Comparison of ENCODE assay signal across 8 mouse cellular contexts in the genomic region with DNA sequence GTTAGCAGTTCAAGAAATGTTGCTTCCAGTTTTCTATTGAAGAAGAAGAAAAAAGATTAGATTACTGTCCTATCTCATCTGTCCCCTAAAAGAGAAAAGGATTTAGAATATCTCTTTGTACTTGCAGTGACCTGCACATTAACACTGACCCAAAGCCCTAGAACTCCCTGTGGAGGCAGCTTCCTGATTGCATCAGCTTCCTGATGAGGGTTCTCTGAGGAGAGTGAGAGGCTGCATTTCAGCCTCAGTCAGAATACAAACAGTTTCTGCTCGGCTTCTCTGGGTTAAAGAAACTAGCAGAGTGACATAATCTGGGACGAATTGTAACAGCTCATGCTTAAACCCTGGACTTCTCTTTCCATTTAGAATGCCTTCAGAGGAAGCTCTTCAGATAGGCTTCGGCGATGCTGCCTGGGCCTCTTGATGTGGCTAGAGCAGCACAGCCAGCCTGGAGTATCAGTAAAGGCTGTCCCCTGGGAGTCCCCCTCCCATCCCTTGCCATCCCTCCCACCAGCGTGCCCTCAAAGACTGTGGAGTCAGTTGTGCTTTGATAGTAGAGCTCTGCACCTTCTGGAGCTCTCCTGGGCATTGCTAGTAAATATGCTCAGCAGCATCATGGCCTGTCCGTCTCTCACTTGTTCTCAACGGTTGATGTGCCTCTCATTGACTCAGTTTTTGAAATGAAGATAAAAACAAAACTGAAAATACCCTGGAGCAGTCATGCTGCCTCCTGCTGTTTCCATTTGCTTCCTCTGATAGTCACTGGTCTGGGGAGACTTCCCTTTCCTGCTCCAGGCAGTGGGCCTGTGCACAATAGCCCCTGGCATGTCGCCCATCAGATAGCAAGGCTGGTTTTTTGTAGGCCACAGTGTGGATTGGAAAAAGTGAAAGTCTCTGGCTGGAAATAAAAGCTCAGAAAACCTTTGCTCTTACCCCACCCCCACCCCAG. TPM values are rescaled to one million over a fixed set of nuclear protein-coding genes. Genes with fewer than 3 reads are reported as not detected.
A peak's percentile ranks its signal among the peaks of the same experiment; 100 is the strongest.
DNase-seq lines count a peak whose midpoint lies in the region; ATAC-seq and TF ChIP-seq lines count a peak whose summit lies in the region.

No protein-coding gene starts in this region.

- peaks cover 16% of the 10 kb centered on the region for H3K36me3 ChIP-seq in forebrain, embryonic 12.5 days (replicated peaks)
- H3K36me3 ChIP-seq in testis, adult 2 months (ENCODE audit: control insufficient read depth, insufficient read depth, low read length) = no peaks in the 10 kb centered on the region

- H3K4me2 ChIP-seq in forebrain, embryonic 12.5 days = no peak overlapping the region

- H3K4me3 ChIP-seq in forebrain, embryonic 12.5 days (replicated peaks) = no peak overlapping the region
- H3K4me3 ChIP-seq in testis, adult 2 months (ENCODE audit: control insufficient read depth, low read depth, low read length) = no peak overlapping the region

- peak overlapping the region; percentile 61 for H3K27ac ChIP-seq in forebrain, embryonic 12.5 days
- H3K27ac ChIP-seq in testis, adult 2 months (ENCODE audit: control insufficient read depth, insufficient read depth, low read depth, low read length) = 0 out of 2 replicates have a peak overlapping the region, but pooled peaks have one; percentile 3

- no peak for TF ChIP-seq POLR2A in testis, adult 2 months (IDR thresholded peaks at IDR 0.05; ENCODE audit: control insufficient read depth, low read depth, low read length)

- ATAC-seq in forebrain, embryonic 12.5 days (ENCODE audit: low FRiP score) = no peak

- DNase-seq in layer of hippocampus, postnatal 10 days (ENCODE audit: low spot score in 2 of 2) = peak; percentile 46 to 54
- no peak for DNase-seq in layer of hippocampus, adult 9-10 months (ENCODE audit: low spot score)
- DNase-seq in adrenal gland, postnatal 10 days = peak; percentile 93
- peak; percentile 78 to 86 for DNase-seq in heart, postnatal 36 days
- DNase-seq in large intestine, adult 2 months (ENCODE audit: low read depth, low spot score) = peak; percentile 65
- DNase-seq in mesoderm, embryonic 11.5 days (ENCODE audit: low read depth, low spot score) = peak; percentile 43

- peaks cover 5% of the 10 kb centered on the region; the same call in 1 of the 2 replicates for H3K4me1 ChIP-seq in forebrain, embryonic 12.5 days
- no peaks in the 10 kb centered on the region for H3K4me1 ChIP-seq in testis, adult 2 months (ENCODE audit: control insufficient read depth, insufficient read depth, low read length)

- H3K9ac ChIP-seq in forebrain, embryonic 12.5 days = no peak overlapping the region

- H3K27me3 ChIP-seq in forebrain, embryonic 12.5 days = no peaks in the 10 kb centered on the region
- H3K27me3 ChIP-seq in testis, adult 2 months (ENCODE audit: control insufficient read depth, insufficient read depth, low read length) = no peaks in the 10 kb centered on the region

- no peak for TF ChIP-seq CTCF in testis, adult 2 months (IDR thresholded peaks at IDR 0.05; ENCODE audit: control insufficient read depth, insufficient read depth, insufficient replicate concordance, low read depth, low read length)

- H3K9me3 ChIP-seq in forebrain, embryonic 12.5 days = no peaks in the 10 kb centered on the region

- WGBS in forebrain, embryonic 12.5 days = 54% methylated on average over 8 of the region's 8 CpGs
- WGBS in large intestine, adult 2 months = 22% methylated on average over 8 of the region's 8 CpGs

- intact Hi-C loops in heart, postnatal 36 days (cut with DNase I) = loop anchor here (2.0 to 5.0 kb wide), 2 partner anchors 38 to 50 kb away; partner anchors contain the start of gene Map3k3

RNA-seq across cellular contexts. Expression of gene Gm10840, which starts 25.8 kb away (rescaled TPM):
- total RNA-seq in layer of hippocampus, postnatal 10 days (2021) = not detected
- not detected for total RNA-seq in adrenal gland, postnatal 10 days (2021)
- not detected in 2 replicates for polyA plus RNA-seq in forebrain, embryonic 12.5 days (2016; fragmentation: Nextera tagmentation; extraction: Ambion mirVana)
- total RNA-seq in heart, postnatal 36 days (2021) = not detected
- not detected in 2 replicates for polyA plus RNA-seq in large intestine, adult 2 months (2012; rRNA removed)
- 124 and 142 TPM in 2 replicates for polyA plus RNA-seq in testis, adult 2 months (2012; rRNA removed)

RNA-seq across cellular contexts. Expression of gene Limd2, which starts 25.8 kb away (rescaled TPM):
- total RNA-seq in layer of hippocampus, postnatal 10 days (2021) = 100 to 1,000 TPM; 100 to 112 TPM
- total RNA-seq in adrenal gland, postnatal 10 days (2021) = 10 to 100 TPM; 40.4 to 43.1 TPM
- 289 and 300 TPM in 2 replicates for polyA plus RNA-seq in forebrain, embryonic 12.5 days (2016; fragmentation: Nextera tagmentation; extraction: Ambion mirVana)
- 1 to 10 TPM; 4.2 to 4.8 TPM for total RNA-seq in heart, postnatal 36 days (2021)
- 32.3 and 40.7 TPM in 2 replicates for polyA plus RNA-seq in large intestine, adult 2 months (2012; rRNA removed)
- polyA plus RNA-seq in testis, adult 2 months (2012; rRNA removed) = 1,077 and 1,168 TPM in 2 replicates

RNA-seq across cellular contexts. Expression of gene Map3k3, which starts 50.4 kb away (rescaled TPM):
- total RNA-seq in layer of hippocampus, postnatal 10 days (2021) = 10 to 100 TPM; 26.7 to 27.7 TPM
- total RNA-seq in adrenal gland, postnatal 10 days (2021) = 10 to 100 TPM; 44.3 to 48.8 TPM
- 21.6 and 22.6 TPM in 2 replicates for polyA plus RNA-seq in forebrain, embryonic 12.5 days (2016; fragmentation: Nextera tagmentation; extraction: Ambion mirVana)
- total RNA-seq in heart, postnatal 36 days (2021) = 10 to 100 TPM; 38.7 to 44.4 TPM
- 15.0 and 23.5 TPM in 2 replicates for polyA plus RNA-seq in large intestine, adult 2 months (2012; rRNA removed)
- polyA plus RNA-seq in testis, adult 2 months (2012; rRNA removed) = 10.5 and 11.3 TPM in 2 replicates

Comparison
In these comparisons a context has a peak if more than half of its experiments do, and no peak if none do; other contexts are left out.
1. RNA of gene Limd2, which starts 25.8 kb away (total RNA-seq): 100 to 112 TPM in layer of hippocampus, postnatal 10 days and 40.4 to 43.1 TPM in adrenal gland, postnatal 10 days; 4.2 to 4.8 TPM in heart, postnatal 36 days; every median in the first group is over 4 times any median in the second.